Mouse (Mus musculus): ENCODE results near the gene Rtn1. TPM values are rescaled to one million over a fixed set of nuclear protein-coding genes. Genes with fewer than 3 reads are reported as not detected.

Gene Rtn1
- polyA plus RNA-seq, 1 experiment: 0.02 TPM

DNA sequence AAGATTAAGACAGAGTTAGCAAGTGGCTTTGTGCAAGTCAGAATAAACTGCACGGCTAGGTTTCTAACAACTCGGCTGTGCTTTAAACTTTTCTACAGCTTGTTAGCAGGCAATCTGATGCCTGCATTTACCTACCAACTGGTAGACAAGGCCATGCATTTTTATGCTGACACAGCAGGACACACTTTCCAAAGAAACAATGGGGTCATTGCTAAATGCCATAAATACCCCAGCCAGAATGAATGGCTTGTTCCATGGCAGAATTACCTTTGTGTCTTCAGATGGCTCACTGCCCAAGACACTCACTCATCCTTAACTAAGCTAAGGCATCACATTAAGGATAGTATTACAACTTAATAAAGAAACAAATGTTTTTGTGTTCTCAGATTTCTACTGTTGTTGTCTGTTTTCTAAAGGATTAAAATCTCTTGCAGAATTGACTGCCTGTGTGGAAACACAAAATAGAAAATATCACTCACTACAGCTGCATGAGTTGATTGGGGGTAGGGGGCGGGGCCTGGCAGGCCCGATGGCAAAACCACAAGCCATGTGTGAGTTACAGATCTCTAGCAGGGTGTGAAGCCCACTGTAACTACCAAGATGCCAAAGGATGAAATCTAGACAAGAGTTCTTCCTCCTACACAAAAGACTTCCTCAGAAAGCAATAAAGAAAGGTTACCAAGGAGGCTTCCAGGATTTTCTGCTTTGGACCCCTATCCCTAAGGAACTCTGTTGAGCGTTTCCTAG, 129.6 kb downstream of the Rtn1 start:
- H3K36me3 ChIP-seq (ENCODE audit: control insufficient read depth): no peaks in the 10 kb centered on the region
- no peak for TF ChIP-seq GATA1 (IDR thresholded peaks at IDR 0.05; ENCODE audit: low read length)
- TF ChIP-seq TAL1 (IDR thresholded peaks at IDR 0.05; ENCODE audit: low read length): no peak
- no peaks in the 10 kb centered on the region for H3K27me3 ChIP-seq (ENCODE audit: control insufficient read depth)

DNA sequence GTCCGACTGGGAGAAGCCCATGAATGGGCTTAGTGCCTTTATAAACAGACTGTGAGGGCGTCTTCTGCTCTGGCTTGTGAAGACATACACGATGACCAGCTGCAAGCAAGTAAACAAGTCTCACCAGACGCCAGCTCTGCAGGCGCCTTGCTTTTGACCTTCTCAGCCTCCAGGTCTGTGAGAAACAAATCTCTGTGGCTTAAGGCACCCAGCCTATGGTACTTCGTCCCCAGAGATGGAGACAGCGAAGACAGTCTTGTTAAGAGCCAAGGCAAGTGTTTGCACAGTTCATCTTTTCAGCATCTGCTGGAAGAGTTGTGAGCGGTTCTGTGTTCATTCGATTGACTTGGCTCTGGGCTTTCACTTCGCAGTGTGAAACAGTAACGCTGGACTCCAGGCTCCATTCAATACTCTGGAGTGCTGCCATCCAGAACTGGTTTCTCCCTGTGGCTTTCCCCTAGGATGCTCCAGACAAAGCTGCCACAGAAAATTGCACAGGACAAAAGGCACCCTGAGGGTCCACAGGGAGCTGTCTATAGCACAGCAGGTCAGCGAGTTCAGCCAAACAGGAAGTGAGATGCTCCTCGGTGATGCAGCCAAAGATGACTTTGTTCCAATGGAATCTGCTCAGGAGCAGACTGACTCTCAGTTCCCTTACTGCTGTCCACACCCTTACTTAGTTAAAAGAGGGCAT, 135.0 kb downstream of the Rtn1 start:
- Histone ChIP-seq H3K9me3 (ENCODE audit: control insufficient read depth, low read length) (no peaks in the 10 kb centered on the region; the same call in 1 of the 2 replicates), H3K27me3 (ENCODE audit: control insufficient read depth) (no peaks in the 10 kb centered on the region), H3K36me3 (ENCODE audit: control insufficient read depth) (no peaks in the 10 kb centered on the region), H3K4me1 (ENCODE audit: control insufficient read depth) (no peaks in the 10 kb centered on the region), H3K4me3 (replicated peaks) (no peak overlapping the region)
- no peak for TF ChIP-seq TAL1 (IDR thresholded peaks at IDR 0.05; ENCODE audit: low read length)
- TF ChIP-seq GATA1 (IDR thresholded peaks at IDR 0.05; ENCODE audit: low read length): no peak

More for the DNA sequence above, 129.6 kb downstream of the Rtn1 start:
- H3K9me3 ChIP-seq (ENCODE audit: control insufficient read depth, low read length): no peaks in the 10 kb centered on the region; the same call in 1 of the 2 replicates
- H3K4me1 ChIP-seq (ENCODE audit: control insufficient read depth): no peaks in the 10 kb centered on the region
- H3K4me3 ChIP-seq (replicated peaks): no peak overlapping the region

DNA sequence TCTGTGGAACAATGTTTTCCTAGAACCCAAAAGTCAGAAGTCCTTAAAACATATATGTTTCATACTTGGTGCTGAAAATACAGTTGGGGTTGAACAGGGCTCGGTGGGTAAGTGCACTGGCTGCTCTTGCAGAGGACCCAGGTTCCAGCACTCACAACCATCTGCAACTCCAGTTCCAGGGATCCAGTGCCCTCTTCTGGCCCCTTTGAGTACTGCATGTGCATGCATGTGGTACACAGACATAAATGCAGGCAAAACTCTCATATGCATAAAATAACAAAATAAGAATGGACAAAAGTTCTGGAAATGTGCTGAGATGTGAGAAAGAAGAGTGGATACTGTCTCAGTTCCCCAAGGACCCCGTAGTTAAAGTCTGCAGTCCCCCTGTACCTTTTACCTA, 141.2 kb downstream of the Rtn1 start:
- no peak for TF ChIP-seq TAL1 (IDR thresholded peaks at IDR 0.05; ENCODE audit: low read length)
- TF ChIP-seq GATA1 (IDR thresholded peaks at IDR 0.05; ENCODE audit: low read length): no peak
- peaks cover 7% of the 10 kb centered on the region for H3K4me1 ChIP-seq (ENCODE audit: control insufficient read depth)

DNA sequence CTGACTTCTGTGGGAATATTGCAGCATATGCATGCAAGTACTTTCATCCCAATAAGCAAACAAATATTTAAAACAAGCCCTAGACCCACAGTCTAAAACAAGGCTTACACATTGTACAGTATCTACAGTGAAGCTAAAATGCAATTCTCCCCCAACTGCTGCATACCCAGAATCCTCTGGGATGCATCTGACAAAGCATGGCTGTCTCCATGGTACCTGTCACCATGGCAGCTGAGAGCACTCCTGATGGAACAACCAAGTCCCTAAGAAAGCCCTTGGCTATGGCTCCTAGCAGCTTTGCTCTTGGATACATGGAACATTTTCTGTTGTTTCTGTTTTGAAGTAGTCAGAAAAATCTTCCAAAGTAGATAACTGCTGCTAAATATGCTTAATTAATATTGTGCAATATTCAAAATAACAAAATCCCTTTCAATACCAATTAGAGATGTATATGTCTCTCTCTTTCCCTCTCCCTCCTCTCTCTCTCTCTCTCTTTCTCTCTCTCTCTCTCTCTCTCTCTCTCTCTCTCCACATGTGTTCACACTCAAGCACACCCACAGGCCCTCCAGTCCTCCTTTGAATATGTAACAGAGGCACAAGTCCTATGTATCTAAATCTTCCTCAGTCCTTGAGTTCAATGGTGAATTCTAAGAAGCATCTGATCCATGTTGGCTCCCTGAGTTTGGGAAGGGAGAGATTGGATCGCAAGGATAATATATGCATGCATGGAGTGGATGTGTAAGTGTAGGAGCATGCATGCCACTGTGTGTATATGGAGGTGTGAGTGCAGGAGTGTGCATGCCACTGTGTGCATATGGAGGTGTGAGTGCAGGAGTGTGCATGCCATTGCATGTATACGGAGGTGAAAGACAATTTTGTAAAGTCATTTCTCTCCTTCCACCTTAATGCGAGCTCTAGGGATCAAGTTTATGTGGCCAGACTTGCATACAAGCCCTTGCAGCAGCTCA, 143.3 kb downstream of the Rtn1 start:
- Histone ChIP-seq H3K27me3 (ENCODE audit: control insufficient read depth) (no peaks in the 10 kb centered on the region), H3K4me3 (replicated peaks) (no peak overlapping the region), H3K9me3 (ENCODE audit: control insufficient read depth, low read length) (0 out of 2 replicates have a peak, but pooled peaks cover 2% of the 10 kb centered on the region), H3K4me1 (ENCODE audit: control insufficient read depth) (peaks cover 7% of the 10 kb centered on the region), H3K36me3 (ENCODE audit: control insufficient read depth) (no peaks in the 10 kb centered on the region)
- TF ChIP-seq TAL1 (IDR thresholded peaks at IDR 0.05; ENCODE audit: low read length): no peak

More for the DNA sequence above, 141.2 kb downstream of the Rtn1 start:
- H3K4me3 ChIP-seq (replicated peaks): no peak overlapping the region
- H3K9me3 ChIP-seq (ENCODE audit: control insufficient read depth, low read length): no peaks in the 10 kb centered on the region
- no peaks in the 10 kb centered on the region for H3K27me3 ChIP-seq (ENCODE audit: control insufficient read depth)
- H3K36me3 ChIP-seq (ENCODE audit: control insufficient read depth): no peaks in the 10 kb centered on the region

DNA sequence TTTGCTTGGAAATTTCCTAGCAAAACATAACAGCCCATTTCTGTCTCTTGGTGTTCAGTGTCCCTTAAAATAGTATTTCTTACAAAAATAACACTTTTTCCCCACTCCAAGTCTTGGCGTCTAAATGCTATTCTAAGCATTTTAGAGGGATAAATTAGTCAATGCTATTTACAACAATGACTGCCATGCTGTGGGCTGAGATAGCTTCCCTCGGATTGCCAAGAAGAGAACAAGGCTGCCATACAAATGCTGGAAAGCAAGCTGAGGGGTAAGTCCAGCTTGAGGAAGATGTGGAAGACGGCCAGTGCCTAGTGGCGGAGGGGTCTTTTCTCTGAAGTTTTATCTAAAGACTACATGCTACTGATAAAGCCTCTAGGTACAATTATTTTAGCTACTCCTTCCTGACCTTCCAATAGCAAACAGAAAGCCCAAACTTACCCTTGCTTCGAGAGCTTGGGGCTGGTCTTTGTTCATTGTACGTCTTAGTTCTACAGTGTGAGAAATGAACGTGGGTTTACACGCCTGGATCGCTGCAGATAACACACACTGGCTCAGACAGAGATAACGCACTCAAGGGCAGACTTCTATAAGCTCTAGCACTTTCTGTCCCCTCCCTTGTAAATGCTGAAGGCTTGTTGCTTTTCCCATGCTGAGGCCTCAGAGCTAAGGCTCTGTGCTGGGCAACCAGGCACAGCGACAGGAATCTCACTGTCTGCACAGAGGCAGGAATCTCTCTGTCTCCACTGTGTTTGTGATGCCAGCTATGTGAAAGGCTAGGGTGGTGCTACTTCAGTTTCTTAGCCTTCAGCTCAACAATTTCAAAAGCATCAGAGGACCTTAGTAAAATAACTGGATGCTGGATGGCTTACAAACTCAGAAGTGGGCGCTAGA, 145.4 kb downstream of the Rtn1 start:
- Histone ChIP-seq H3K4me1 (ENCODE audit: control insufficient read depth) (peaks cover 7% of the 10 kb centered on the region), H3K9me3 (ENCODE audit: control insufficient read depth, low read length) (0 out of 2 replicates have a peak, but pooled peaks cover 2% of the 10 kb centered on the region), H3K4me3 (replicated peaks) (no peak overlapping the region), H3K27me3 (ENCODE audit: control insufficient read depth) (no peaks in the 10 kb centered on the region), H3K36me3 (ENCODE audit: control insufficient read depth) (no peaks in the 10 kb centered on the region)
- TF ChIP-seq GATA1 (IDR thresholded peaks at IDR 0.05; ENCODE audit: low read length): no peak
- TF ChIP-seq TAL1 (IDR thresholded peaks at IDR 0.05; ENCODE audit: low read length): no peak

DNA sequence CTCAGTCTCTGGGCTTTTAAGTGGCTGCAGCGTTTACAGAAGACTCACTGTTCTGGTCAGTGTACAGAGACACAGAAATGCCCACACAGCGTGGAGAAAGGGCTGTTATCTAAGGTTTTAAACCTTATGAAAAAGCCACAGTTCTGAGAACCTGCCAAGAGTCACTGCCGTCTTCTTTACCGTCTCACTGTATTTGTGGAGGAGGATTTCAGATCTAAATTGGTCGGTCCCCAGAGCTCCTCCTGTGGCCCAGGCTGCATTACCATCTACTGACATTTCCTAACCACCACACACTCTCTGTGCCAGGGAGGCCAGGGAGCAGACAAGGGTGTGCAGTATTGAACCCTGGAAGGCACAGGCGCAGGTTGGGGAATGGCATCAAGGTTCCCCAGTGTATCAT, 151.9 kb downstream of the Rtn1 start:
- TF ChIP-seq TAL1 (IDR thresholded peaks at IDR 0.05; ENCODE audit: low read length): no peak
- TF ChIP-seq GATA1 (IDR thresholded peaks at IDR 0.05; ENCODE audit: low read length): no peak
- H3K4me1 ChIP-seq (ENCODE audit: control insufficient read depth): no peaks in the 10 kb centered on the region
- H3K9me3 ChIP-seq (ENCODE audit: control insufficient read depth, low read length): peaks cover 4% of the 10 kb centered on the region; the same call in 1 of the 2 replicates
- H3K4me3 ChIP-seq (replicated peaks): no peak overlapping the region
- H3K27me3 ChIP-seq (ENCODE audit: control insufficient read depth): no peaks in the 10 kb centered on the region
- H3K36me3 ChIP-seq (ENCODE audit: control insufficient read depth): no peaks in the 10 kb centered on the region

DNA sequence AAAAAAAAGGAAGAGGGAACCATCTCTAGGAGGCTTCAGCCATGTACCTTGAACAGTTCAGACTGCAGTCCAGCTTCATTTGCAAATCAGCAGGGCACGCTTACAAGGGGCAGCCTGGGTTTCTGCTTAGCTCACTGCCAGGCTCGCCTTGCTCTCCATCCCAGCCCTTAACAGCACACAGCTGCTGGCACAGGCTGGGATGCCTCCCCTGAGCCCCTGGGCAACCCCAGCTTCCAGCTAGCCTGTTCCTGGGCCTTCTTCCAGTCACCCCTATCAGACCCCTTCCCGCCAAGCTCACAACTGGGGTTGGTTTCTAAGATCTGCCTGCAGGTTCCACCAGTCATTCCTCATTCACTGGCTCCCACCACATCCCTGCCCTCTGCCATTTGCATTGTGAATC, 155.8 kb downstream of the Rtn1 start:
- Histone ChIP-seq H3K9me3 (ENCODE audit: control insufficient read depth, low read length) (peaks cover 3% of the 10 kb centered on the region; the same call in 1 of the 2 replicates), H3K36me3 (ENCODE audit: control insufficient read depth) (no peaks in the 10 kb centered on the region), H3K27me3 (ENCODE audit: control insufficient read depth) (no peaks in the 10 kb centered on the region), H3K4me1 (ENCODE audit: control insufficient read depth) (no peaks in the 10 kb centered on the region), H3K4me3 (replicated peaks) (no peak overlapping the region)
- TF ChIP-seq TAL1 (IDR thresholded peaks at IDR 0.05; ENCODE audit: low read length) (no peak), GATA1 (IDR thresholded peaks at IDR 0.05; ENCODE audit: low read length) (no peak)

DNA sequence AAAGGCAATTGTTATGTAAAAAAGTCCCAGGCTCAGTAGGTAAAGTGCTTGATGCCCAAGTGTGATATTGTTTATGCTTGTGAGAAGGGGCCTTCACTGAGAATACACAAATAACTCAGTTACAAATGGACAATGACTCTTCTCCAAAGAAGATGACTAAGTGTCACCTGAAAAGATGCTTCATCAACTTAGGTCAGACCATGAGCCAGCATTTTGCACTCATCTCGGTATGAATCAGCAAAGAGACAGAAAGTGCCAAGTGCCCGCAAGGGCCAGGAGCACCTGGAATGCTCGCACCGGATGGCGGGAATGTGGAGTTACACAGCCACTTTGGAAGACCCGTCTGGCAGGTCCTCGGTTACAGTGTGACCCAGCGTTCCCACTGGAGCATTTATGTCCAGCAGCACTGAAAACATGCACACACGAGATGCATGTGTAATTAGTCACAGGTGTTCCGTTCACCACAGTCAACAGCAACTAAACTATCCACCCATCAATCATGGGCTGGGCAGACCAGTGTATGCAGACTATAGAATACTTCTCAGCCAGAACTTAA, 156.9 kb downstream of the Rtn1 start:
- no peaks in the 10 kb centered on the region for H3K27me3 ChIP-seq (ENCODE audit: control insufficient read depth)
- H3K9me3 ChIP-seq (ENCODE audit: control insufficient read depth, low read length): no peaks in the 10 kb centered on the region; the same call in 1 of the 2 replicates
- no peaks in the 10 kb centered on the region for H3K36me3 ChIP-seq (ENCODE audit: control insufficient read depth)
- H3K4me1 ChIP-seq (ENCODE audit: control insufficient read depth): no peaks in the 10 kb centered on the region
- TF ChIP-seq GATA1 (IDR thresholded peaks at IDR 0.05; ENCODE audit: low read length) (no peak), TAL1 (IDR thresholded peaks at IDR 0.05; ENCODE audit: low read length) (no peak)
- H3K4me3 ChIP-seq (replicated peaks): no peak overlapping the region
